Mouse (Mus musculus) heart, adult 2 months (tissue): ENCODE data around the gene 2010109A12Rik.

Source experiments
- CTCF ChIP-seq: fragments of 200-600 bp; IDR thresholded peaks from 2 replicates; pipeline ENCODE4 v1.8.1; 2022; ENCODE audit warnings: antibody characterized with exemption, mild to moderate bottlenecking, moderate library complexity
- EP300 ChIP-seq: fragments of 200-500 bp; IDR thresholded peaks from 2 replicates; pipeline ENCODE4 v1.6.1; 2011; ENCODE audit warnings: low read depth, low read length, control low read depth; ENCODE audit not compliant: insufficient read depth
- POLR2A ChIP-seq: fragments of 200-500 bp; IDR thresholded peaks from 2 replicates; pipeline ENCODE4 v1.6.1; 2011; ENCODE audit warnings: mild to moderate bottlenecking, low read depth, low read length, control low read depth; ENCODE audit not compliant: insufficient read depth

DNA sequence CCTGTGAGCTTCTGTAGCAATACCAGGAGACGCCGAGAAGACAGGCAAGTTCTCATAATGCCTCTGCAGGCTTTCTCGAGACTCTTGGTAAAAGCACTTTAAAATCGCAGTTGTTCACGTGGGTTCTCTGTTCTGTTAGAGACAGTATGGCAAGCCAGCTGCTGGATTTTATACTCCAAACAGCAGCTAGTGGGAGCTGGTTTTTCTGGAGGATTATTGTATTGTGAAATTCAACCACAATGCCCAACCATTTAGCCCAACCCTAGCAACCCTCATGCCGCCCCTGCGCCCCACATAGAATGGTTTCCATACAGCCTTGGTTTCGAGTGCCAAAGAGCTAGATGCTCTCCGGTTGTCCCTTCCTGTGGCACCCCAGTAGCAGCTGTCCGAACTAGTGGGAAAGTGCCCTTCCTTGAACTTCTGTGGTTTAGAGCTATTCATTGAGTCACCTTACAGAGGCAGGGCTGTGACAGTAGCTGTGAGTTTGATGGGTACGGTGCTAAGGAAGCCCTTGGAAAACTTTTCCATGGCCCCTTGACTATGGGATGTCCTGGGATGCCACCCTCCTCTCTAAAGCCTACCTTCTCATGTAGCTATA, 38.3 kb upstream of the 2010109A12Rik start:
- TF ChIP-seq CTCF = peak; percentile 35
- TF ChIP-seq POLR2A = no peak
- no peak for TF ChIP-seq EP300
